Mouse (Mus musculus): ENCODE results near the gene Lrrfip2.

- TF ChIP-seq CTCF (IDR thresholded peaks at IDR 0.05; ENCODE audit: control insufficient read depth, insufficient read depth, insufficient replicate concordance, low read depth, low read length) (no peak), POLR2A (IDR thresholded peaks at IDR 0.05; ENCODE audit: control insufficient read depth, low read depth, low read length) (no peak)
These were observed 22.8 kb upstream of the Lrrfip2 start for GRCm38 (mm10) chr9:111094626-111095025.

Measured in testis, adult 2 months (tissue).